Mouse (Mus musculus): ENCODE data around the gene Mycbpap. TPM values are rescaled to one million over a fixed set of nuclear protein-coding genes. Genes with fewer than 3 reads are reported as not detected.

Gene Mycbpap
- 1 to 10 TPM in 1 of 2 experiments, under 1 TPM in 1; 0.68 to 1.1 TPM for total RNA-seq (2021)

GRCm38 (mm10) chr11:94521219-94521843 lies at the start of gene Mycbpap:
Mycbpap (minus strand) TSS chr11:94521742.
- intact Hi-C loops (cut with DNase I) = no loop called here
- peak; percentile 34 for DNase-seq (ENCODE audit: low spot score)

GRCm38 (mm10) chr11:94570612-94571011 lies 49.1 kb upstream of the Mycbpap start:
- no peak for DNase-seq (ENCODE audit: low spot score)
- intact Hi-C loops (cut with DNase I) = no loop called here

DNA sequence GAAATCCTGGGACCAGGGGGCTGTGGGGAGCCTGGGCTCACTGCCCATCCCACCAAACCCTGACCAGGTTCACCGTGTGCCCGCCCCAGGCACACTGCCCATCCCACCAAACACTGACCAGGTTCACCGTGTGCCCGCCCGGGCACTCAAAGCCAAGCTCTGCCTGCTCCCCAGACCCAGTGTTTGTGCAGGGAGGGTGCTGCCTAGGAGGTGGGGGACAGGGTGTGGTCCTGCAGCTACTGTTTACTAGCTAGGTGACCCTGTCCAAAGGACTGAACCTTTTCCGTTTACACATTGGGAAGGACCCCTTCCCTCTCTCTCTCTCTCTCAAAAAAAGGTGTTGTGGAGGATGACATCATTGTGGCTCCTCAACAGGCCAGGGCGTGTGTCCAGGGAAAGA lies 45.8 kb upstream of the Mycbpap start:
- intact Hi-C loops (cut with DNase I) = no loop called here

GRCm38 (mm10) chr11:94566534-94566933 lies 45.0 kb upstream of the Mycbpap start:
- intact Hi-C loops (cut with DNase I) = no loop called here
- no peak for DNase-seq (ENCODE audit: low spot score)

More for the DNA sequence above, 45.8 kb upstream of the Mycbpap start:
- no peak for DNase-seq (ENCODE audit: low spot score)

DNA sequence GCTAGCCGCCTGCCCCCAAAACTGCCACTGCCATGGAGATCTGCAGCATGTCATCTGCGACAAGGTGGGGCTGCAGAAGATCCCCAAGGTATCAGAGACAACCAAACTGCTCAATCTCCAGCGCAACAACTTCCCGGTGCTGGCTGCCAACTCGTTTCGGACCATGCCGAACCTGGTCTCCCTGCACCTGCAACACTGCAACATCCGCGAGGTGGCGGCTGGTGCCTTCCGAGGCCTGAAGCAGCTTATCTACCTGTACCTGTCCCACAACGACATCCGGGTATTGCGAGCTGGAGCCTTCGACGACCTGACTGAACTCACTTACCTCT lies 43.6 kb upstream of the Mycbpap start:
- intact Hi-C loops (cut with DNase I) = no loop called here
- no peak for DNase-seq (ENCODE audit: low spot score)

DNA sequence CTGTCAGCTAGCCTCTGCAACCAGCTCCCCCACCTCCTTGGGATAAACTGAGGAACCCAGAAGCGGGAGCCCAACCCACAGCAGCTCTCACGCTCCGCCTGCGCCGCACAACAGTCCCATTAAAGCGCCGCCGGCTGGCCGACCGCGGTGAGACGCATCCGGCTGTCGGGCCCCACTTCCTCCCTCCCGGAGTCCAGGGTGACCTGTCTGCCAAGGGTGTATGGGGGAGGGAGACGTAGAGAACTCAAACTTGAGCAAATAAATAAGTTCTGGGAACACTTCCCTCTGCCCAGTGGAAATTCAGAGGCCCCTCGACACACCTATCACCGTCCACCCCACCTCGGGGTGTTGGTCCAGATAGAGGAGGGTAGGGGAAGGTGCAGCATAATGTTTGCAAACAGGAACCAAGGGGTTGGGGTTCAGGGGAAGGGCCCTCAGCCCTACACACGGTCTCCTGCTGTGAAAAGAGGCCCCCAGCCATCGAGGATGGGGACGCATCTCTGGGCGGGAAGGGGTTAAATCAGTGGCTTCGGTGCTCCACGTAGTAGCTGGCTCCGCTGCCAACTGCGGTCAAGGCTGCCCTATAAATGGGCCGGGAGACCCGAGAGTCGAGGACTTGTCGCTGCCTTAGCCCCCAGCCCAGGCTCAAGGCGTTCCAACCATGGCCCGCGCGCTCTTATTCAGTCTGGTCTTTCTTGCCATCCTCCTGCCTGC lies 43.1 kb upstream of the Mycbpap start, which contains the start of gene Chad:
Gene Chad, plus strand, starts transcription at position 611 of the 714 bp plus-strand sequence.
- DNase-seq (ENCODE audit: low spot score) = no peak
- intact Hi-C loops (cut with DNase I) = no loop called here

DNA sequence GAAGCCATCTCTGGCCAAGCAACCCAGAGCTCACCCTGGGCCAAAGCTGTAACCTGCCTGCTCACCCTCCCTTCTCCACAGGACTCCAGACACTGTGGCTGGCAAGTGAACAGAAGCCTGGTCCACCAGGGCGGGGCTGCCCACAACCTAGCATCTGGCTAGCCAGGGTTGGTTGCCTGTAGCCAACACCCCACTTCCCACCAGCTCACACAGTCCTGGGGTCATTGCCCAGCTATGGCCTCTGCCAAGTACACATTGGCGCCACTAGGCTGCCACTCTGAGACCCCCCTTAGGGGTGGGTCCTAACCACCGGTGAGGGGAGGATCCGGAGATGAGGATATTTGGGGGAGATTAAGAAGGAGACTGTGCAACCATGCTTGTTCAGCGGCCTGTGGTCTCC lies 42.3 kb upstream of the Mycbpap start:
- intact Hi-C loops (cut with DNase I) = no loop called here
- no peak for DNase-seq (ENCODE audit: low spot score)

DNA sequence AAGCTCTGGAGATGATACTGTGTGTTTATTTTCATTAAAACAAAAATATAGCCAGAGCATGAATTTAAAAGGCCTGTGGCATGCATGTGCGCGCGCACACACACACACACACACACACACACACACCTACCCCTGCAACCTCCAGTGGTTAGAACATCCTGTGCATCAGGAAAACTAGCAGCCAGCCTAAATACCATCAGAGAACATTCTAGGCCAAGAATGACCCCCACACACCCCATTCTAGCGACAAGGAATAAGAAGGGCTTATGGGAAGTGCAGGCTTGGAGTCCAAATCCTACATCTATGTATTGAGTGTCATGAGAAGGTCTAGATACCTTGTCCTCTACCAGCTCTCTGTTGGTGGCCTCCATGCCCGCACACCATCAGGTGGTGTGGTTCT lies 41.8 kb upstream of the Mycbpap start:
- DNase-seq (ENCODE audit: low spot score) = no peak
- intact Hi-C loops (cut with DNase I) = no loop called here

GRCm38 (mm10) chr11:94558226-94558625 lies 36.7 kb upstream of the Mycbpap start:
- no peak for DNase-seq (ENCODE audit: low spot score)
- intact Hi-C loops (cut with DNase I) = no loop called here

- intact Hi-C loops (cut with DNase I) = no loop called here
- DNase-seq (ENCODE audit: low spot score) = no peak
Observed at GRCm38 (mm10) chr11:94550442-94550744, 28.9 kb upstream of the Mycbpap start.

- DNase-seq (ENCODE audit: low spot score) = no peak
- intact Hi-C loops (cut with DNase I) = loop anchor here (1.0 to 5.0 kb wide), 3 partner anchors 82 to 208 kb away; no protein-coding TSS in a partner anchor
Observed at GRCm38 (mm10) chr11:94549691-94550441, 28.3 kb upstream of the Mycbpap start.

DNA sequence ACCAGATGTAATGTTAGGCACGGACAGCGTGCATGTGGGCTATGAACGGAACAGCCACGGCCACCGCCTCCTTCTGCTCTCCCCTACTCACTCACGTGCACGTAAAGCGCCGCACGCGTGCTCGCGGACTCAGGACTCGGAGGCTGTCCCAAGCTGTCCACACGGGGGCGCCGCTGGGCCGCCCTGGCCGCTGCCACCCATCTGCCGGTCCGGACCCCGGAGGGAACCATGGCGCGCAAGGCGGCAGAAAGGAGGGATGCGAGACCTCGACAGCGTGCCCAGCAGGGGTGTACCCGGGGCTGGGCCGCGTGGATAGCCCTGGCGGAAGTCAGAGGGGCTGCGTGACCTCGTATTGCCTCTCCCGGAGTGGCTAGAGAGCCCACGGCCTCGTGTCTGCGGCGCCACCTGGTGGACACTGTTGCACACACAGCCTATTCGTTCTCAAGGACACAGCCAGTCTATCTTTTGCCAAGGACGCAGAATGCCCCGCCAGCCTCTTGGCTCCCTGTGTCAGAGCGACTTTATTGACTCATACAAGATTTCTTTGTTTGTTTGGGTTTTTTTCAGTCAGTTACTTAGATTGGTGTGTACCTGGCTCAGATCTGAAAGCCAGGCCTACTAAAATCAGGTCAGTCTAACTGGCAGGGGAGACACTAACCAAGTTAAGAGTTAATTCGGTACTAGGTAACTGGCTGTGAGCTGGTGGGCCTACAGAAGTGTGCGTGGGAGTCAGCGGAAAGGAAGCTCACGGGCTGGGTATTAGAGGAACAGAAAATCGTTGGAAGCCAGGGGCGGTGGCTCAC lies 27.5 kb upstream of the Mycbpap start, which contains the start of gene Rsad1:
Gene Rsad1, minus strand, starts transcription at position 368 of the 803 bp plus-strand sequence.
- intact Hi-C loops (cut with DNase I) = loop anchor here (1.0 to 5.0 kb wide), 3 partner anchors 83 to 207 kb away; no protein-coding TSS in a partner anchor
- DNase-seq (ENCODE audit: low spot score) = peak; percentile 87

GRCm38 (mm10) chr11:94548041-94548784 lies 26.7 kb upstream of the Mycbpap start:
- intact Hi-C loops (cut with DNase I) = loop anchor here (5.0 kb wide), 2 partner anchors 84 to 206 kb away; no protein-coding TSS in a partner anchor
- peak; percentile 45 for DNase-seq (ENCODE audit: low spot score)

DNA sequence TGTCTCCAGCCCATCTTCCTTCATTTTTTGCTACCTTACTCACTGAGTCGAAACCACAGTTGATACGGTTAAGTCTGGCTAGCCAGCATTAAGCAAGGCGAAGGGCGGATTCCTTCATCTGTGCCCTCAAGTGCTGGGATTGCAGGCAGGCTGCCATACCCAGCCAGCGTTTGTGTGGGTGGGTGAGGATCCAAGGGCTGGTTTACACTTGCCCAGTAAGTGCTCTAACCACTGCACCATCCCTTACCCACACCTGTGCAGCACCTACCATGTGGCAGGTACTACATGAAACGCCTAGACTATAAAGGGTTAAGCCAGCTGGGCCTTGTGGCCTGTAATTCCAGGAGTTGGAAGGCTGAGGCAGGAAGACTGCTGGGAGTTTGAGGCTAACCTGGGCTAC lies 25.7 kb upstream of the Mycbpap start:
- no peak for DNase-seq (ENCODE audit: low spot score)
- intact Hi-C loops (cut with DNase I) = loop anchor here (5.0 kb wide), 2 partner anchors 85 to 205 kb away; no protein-coding TSS in a partner anchor

DNA sequence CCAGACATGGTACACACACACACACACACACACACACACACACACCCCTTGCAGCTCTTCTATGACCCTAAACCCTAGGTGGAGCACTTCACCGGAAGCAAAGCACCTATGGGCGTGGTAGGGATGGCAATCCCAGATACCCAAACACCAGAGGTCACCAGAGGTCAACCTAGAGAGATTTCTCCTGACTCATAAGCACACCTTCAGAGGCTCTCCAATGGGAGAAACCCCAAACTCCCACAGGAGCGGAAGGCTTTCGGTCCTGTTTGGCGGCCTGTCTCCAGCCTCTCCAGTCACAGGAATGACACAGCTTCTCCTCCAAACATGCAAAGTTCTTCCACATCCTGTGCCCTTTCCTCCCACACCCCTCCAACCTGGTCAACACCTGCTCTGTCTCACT lies 24.8 kb upstream of the Mycbpap start:
- DNase-seq (ENCODE audit: low spot score) = no peak
- intact Hi-C loops (cut with DNase I) = loop anchor here (5.0 kb wide), 2 partner anchors 86 to 204 kb away; no protein-coding TSS in a partner anchor

GRCm38 (mm10) chr11:94544422-94544821 lies 22.9 kb upstream of the Mycbpap start:
- intact Hi-C loops (cut with DNase I) = loop anchor here (5.0 kb wide), 1 partner anchor 127 kb away; no protein-coding TSS in a partner anchor
- no peak for DNase-seq (ENCODE audit: low spot score)

GRCm38 (mm10) chr11:94543932-94544331 lies 22.4 kb upstream of the Mycbpap start:
- peak; percentile 84 for DNase-seq (ENCODE audit: low spot score)
- intact Hi-C loops (cut with DNase I) = loop anchor here (5.0 kb wide), 1 partner anchor 127 kb away; no protein-coding TSS in a partner anchor

DNA sequence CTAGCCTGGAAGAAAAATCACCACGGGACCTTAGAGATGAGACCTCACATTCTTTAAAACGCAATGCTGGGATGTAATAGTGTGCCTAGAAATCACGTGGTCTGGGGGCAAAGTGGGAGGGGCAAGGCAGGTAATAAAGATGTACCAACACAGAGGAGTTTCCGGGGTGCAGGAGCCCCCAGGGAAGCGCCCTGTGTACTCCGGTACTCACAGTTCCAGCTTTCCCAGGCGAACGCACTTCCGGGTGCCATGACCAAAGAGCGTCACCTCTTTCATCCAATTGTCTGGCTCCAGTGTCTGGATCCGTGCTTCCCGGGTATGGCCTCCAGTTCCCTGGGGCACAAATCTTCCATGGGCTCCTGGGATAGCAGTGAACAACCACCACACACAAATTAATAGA lies 21.8 kb upstream of the Mycbpap start:
- no peak for DNase-seq (ENCODE audit: low spot score)
- intact Hi-C loops (cut with DNase I) = loop anchor here (5.0 kb wide), 1 partner anchor 126 kb away; no protein-coding TSS in a partner anchor

GRCm38 (mm10) chr11:94542400-94542799 lies 20.9 kb upstream of the Mycbpap start:
- intact Hi-C loops (cut with DNase I) = loop anchor here (5.0 kb wide), 1 partner anchor 125 kb away; no protein-coding TSS in a partner anchor
- no peak for DNase-seq (ENCODE audit: low spot score)
